Mouse (Mus musculus) liver, adult 2 months (tissue): Measurements from ENCODE around the gene Alpk3. TPM values are rescaled to one million over a fixed set of nuclear protein-coding genes. Genes with fewer than 3 reads are reported as not detected.

Experiments used
- DNase-seq: peaks from one replicate; pipeline ENCODE4 v3.0.0-alpha.2; 2011; ENCODE audit warnings: low read depth, low spot score; ENCODE audit errors: extremely low read depth
- H3K27ac ChIP-seq: fragments of 200-500 bp; replicated peaks from 2 replicates; pipeline ENCODE4 v1.5.1; 2012; ENCODE audit warnings: low read depth, mild to moderate bottlenecking, control low read depth, inconsistent platforms, low read length; ENCODE audit not compliant: insufficient read depth
- H3K27me3 ChIP-seq: fragments of 200-500 bp; 2 replicates; pipeline ENCODE4 v1.6.1; 2012; ENCODE audit warnings: mild to moderate bottlenecking, moderate library complexity, low read length, inconsistent platforms; ENCODE audit not compliant: control insufficient read depth, insufficient read depth
- H3K36me3 ChIP-seq: fragments of 200-500 bp; 2 replicates; pipeline ENCODE4 v1.6.1; 2012; ENCODE audit warnings: low read length, inconsistent platforms; ENCODE audit not compliant: control insufficient read depth, insufficient read depth
- H3K4me1 ChIP-seq: fragments of 200-500 bp; 2 replicates; pipeline ENCODE4 v1.6.1; 2011; ENCODE audit warnings: low read length; ENCODE audit not compliant: control insufficient read depth, insufficient read depth
- H3K4me3 ChIP-seq: fragments of 200-500 bp; 2 replicates; pipeline ENCODE4 v1.5.1; 2011; ENCODE audit warnings: low read depth, mild to moderate bottlenecking, control low read depth, low read length, moderate library complexity; ENCODE audit not compliant: insufficient read depth
- H3K79me2 ChIP-seq: fragments of 200-500 bp; 2 replicates; pipeline ENCODE4 v1.6.1; 2012; ENCODE audit warnings: inconsistent platforms, mild to moderate bottlenecking, low read length, moderate library complexity; ENCODE audit not compliant: control insufficient read depth, insufficient read depth
- H3K9ac ChIP-seq: fragments of 200-500 bp; 2 replicates; pipeline ENCODE4 v1.6.1; 2012; ENCODE audit warnings: low read depth, mild to moderate bottlenecking, control low read depth, inconsistent platforms, low read length
- CTCF ChIP-seq: fragments of 200-500 bp; IDR thresholded peaks from 2 replicates; pipeline ENCODE4 v1.5.1; 2011; ENCODE audit warnings: low read depth, low read length, control low read depth
- POLR2A ChIP-seq: fragments of 200-500 bp; IDR thresholded peaks from 2 replicates; pipeline ENCODE4 v1.6.1; 2011; ENCODE audit warnings: low read length, control low read depth; ENCODE audit not compliant: insufficient read depth; ENCODE audit errors: extremely low read depth
- WGBS: fragments of 180-500 bp; shearing (Covaris S2); methylation state at CpG from one replicate; pipeline ENCODE4 v1.1.7; 2018; 5-methylcytosine and 5-hydroxymethylcytosine counted together
- polyA plus RNA-seq: library from polyadenylated mRNA; depleted of rRNA; stranded (reverse); fragments of >200 nt; gene quantifications from 2 replicates; pipeline ENCODE4 v1.2.3, GENCODE M21; 2012
- total RNA-seq: library from RNA; depleted of rRNA; stranded (reverse); fragments of >200 nt; gene quantifications from 2 replicates; pipeline ENCODE4 v1.2.3, GENCODE M21; 2014

Gene Alpk3
- total and polyA plus RNA-seq, 2 experiments = 0.09 TPM; not detected in 1

DNA sequence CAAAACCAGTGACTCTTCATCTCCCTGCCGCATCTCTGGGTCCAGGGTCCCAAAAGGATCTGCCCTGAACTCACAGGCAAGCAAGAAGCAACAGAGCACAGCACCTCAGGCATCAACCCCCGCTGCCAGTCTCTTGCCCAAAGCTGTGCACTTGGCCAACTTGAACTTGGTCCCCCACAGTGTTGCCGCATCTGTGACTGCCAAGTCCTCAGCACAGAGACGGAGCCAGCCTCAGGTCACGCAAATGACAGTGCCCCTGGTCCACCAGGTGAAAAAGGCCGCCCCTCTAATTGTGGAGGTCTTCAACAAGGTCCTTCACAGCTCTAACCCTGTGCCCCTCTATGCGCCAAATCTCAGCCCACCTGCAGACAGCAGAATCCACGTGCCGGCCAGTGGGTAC, 32.7 kb upstream of the Alpk3 start:
- WGBS = 59% methylated on average over 9 of the region's 9 CpGs
- H3K36me3 ChIP-seq = peaks cover 41% of the 10 kb centered on the region

DNA sequence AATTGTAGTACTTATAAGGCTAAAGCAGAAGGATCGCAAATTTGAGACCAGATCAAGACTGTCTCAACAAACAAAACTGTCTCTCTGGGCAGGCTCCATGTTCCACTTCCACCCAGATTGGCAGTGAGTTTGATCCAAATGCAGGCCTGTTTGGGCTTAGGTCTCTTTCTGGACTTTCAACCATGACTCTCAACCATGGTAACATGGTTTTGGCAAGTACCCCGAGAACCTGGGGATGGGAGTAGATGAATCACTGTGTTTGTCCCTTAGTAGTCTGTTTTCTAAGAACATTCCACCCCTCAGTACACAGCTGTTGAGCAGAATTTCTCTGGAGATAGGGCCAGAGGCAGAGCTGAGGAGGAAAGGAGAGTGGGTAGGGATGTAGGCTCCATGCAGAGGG, 31.6 kb upstream of the Alpk3 start:
- Histone ChIP-seq H3K4me3 (no peak overlapping the region), H3K27ac (no peak overlapping the region; the same call in 1 of the 2 replicates), H3K79me2 (peaks cover 10% of the 10 kb centered on the region; the same call in 1 of the 2 replicates), H3K9ac (no peak overlapping the region), H3K4me1 (peaks cover 21% of the 10 kb centered on the region), H3K27me3 (no peaks in the 10 kb centered on the region), H3K36me3 (peaks cover 47% of the 10 kb centered on the region)
- WGBS = 25% methylated on average over 2 of the region's 2 CpGs
- DNase-seq = peak; percentile 87
- TF ChIP-seq POLR2A = no peak
- no peak for TF ChIP-seq CTCF

More for the DNA sequence above, 32.7 kb upstream of the Alpk3 start:
- H3K27me3 ChIP-seq = no peaks in the 10 kb centered on the region
- H3K4me3 ChIP-seq = no peak overlapping the region
- TF ChIP-seq POLR2A = no peak
- no peak for TF ChIP-seq CTCF
- peak; percentile 68 for DNase-seq
- peaks cover 10% of the 10 kb centered on the region; the same call in 1 of the 2 replicates for H3K79me2 ChIP-seq
- H3K4me1 ChIP-seq = peaks cover 24% of the 10 kb centered on the region
- no peak overlapping the region for H3K27ac ChIP-seq
- H3K9ac ChIP-seq = no peak overlapping the region

DNA sequence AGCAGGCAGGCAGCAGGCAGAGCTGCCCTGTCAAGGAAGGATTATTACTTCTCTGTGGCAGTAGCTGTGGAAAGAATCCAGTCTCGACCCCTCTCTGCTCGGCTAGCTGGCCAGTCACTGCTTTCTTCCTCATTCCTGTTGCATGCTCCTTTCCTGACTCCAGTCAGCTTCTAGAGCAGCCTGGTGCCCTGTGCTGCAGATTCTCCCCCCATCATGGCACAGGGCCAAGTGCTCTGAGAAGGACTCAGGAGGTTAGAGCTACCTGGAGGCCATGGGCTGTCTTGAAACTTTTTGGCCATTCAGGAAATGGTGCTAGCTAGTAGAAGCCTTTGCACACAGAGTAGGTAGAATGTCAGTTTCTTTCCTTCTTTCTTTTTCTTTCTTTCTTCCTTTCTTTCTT, 17.7 kb upstream of the Alpk3 start:
- no peak for TF ChIP-seq CTCF
- TF ChIP-seq POLR2A = no peak
- H3K36me3 ChIP-seq = peaks cover 52% of the 10 kb centered on the region
- WGBS = 94% methylated on average over 2 of the region's 2 CpGs
- DNase-seq = no peak
- no peaks in the 10 kb centered on the region for H3K27me3 ChIP-seq
- no peak overlapping the region for H3K27ac ChIP-seq
- H3K9ac ChIP-seq = no peak overlapping the region
- H3K4me1 ChIP-seq = no peaks in the 10 kb centered on the region
- no peak overlapping the region for H3K4me3 ChIP-seq
- H3K79me2 ChIP-seq = no peaks in the 10 kb centered on the region

DNA sequence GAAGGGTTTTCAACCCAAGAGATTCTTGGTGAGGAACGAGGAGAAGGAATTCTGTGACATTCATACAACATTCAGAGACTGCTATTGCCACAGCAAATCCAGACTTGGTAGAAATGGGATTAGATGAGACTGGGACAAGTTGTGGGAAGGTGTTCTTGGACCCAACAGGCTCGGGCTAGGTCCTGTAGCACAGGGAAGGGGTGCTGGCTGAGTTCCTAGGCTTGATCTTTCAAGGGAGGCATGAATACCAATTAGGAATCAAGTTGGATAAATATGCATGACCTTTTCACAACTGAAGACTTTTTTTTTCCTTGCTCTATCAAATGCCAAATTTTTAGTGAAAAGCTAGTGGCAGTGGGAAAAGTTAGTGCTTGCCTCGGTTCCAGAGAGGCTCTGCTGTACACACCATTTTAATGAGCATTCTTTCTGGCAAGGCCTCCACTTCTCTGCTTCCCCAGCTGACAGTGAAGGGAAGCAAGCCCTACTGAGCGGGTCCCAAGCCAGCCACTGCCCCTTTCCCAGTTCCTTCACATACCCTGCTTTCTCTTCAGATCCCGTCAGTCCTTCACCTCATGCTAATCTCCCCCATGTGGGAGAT, 14.3 kb upstream of the Alpk3 start:
- H3K36me3 ChIP-seq = peaks cover 31% of the 10 kb centered on the region

DNA sequence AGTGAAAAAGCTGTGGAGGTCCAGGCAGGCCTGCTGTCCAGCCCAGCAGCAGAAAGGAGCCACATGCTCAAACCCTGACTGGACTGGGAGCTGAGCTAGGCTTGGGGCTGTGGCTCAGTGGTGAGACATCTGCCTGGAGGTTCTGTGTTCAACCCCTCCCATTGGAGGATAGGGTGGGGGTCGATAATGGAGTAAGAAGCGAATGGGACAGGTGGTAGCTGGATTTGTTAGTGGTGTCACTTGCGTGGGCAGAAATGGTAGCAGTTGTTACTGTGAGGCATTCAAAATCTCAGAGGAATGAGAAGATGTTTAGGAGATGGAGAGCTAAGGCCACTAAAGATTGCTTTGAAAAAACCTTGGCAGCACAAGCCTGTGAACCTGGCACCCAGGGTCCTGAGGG, 9.6 kb upstream of the Alpk3 start:
- DNase-seq = no peak
- H3K27me3 ChIP-seq = no peaks in the 10 kb centered on the region
- no peaks in the 10 kb centered on the region for H3K4me1 ChIP-seq
- 97% methylated on average over 3 of the region's 3 CpGs for WGBS
- H3K79me2 ChIP-seq = no peaks in the 10 kb centered on the region
- peaks cover 4% of the 10 kb centered on the region; the same call in 1 of the 2 replicates for H3K36me3 ChIP-seq
- no peak overlapping the region for H3K27ac ChIP-seq
- no peak overlapping the region for H3K9ac ChIP-seq
- H3K4me3 ChIP-seq = no peak overlapping the region
- TF ChIP-seq CTCF (no peak), POLR2A (no peak)

More for the DNA sequence above, 14.3 kb upstream of the Alpk3 start:
- Histone ChIP-seq H3K9ac (no peak overlapping the region), H3K27me3 (no peaks in the 10 kb centered on the region), H3K4me3 (no peak overlapping the region), H3K27ac (no peak overlapping the region), H3K79me2 (no peaks in the 10 kb centered on the region), H3K4me1 (no peaks in the 10 kb centered on the region)
- TF ChIP-seq POLR2A = no peak
- TF ChIP-seq CTCF = no peak
- no peak for DNase-seq
- WGBS = 86% methylated on average over 5 of the region's 5 CpGs

DNA sequence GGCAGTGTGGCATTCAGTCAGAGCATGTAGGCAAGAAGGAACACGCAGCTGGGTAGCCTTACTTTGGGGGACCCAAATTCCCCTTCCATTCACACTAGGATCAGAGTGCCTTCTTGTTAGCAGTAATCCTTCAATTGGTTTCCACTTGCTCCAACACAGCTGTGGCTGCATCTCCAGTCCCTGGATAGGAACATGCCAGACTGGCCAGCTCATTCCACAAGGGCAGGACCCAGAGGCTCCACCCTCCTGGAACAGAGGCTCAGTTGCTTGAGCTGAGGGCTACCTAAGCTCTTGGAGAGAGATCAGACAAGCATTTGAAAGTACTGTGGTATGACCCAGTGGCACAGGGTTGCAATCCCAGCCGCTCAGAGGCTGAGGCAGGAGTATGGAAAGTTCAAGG, 8.9 kb upstream of the Alpk3 start:
- H3K79me2 ChIP-seq = no peaks in the 10 kb centered on the region
- H3K4me3 ChIP-seq = no peak overlapping the region
- peaks cover under 1% of the 10 kb centered on the region; the same call in 1 of the 2 replicates for H3K36me3 ChIP-seq
- TF ChIP-seq POLR2A (no peak), CTCF (no peak)
- WGBS = 49% methylated on average over 2 of the region's 2 CpGs
- peak; percentile 71 for DNase-seq
- no peaks in the 10 kb centered on the region for H3K4me1 ChIP-seq
- no peak overlapping the region for H3K27ac ChIP-seq
- H3K9ac ChIP-seq = no peak overlapping the region
- no peaks in the 10 kb centered on the region for H3K27me3 ChIP-seq
